Mouse (Mus musculus) CH12.LX (cell line): ENCODE measurements at regions not wholly inside any gene's neighbourhood (a gene's known extent, or its start where the extent isn't known, plus 50 kb on each side); places are given as distances from the start of the nearest gene placed in this dataset.

ENCODE experiments used
- CTCF ChIP-seq, 2 experiments: IDR thresholded peaks in 1 of 2; conservative IDR thresholded peaks in 1 of 2; 2 replicates each; pipeline ENCODE4 v1.5.1; 2011 to 2012; ENCODE audit warnings: low read depth in 2 of 2, low read length in 2 of 2, improper control_type of control experiment in 1 of 2, inconsistent platforms in 1 of 2, mild to moderate bottlenecking in 1 of 2, moderate library complexity in 1 of 2
- GABPA ChIP-seq: IDR thresholded peaks from 2 replicates; pipeline ENCODE4 v1.6.1; 2012; ENCODE audit warnings: low read depth, low read length, improper control_type of control experiment, inconsistent platforms; ENCODE audit not compliant: insufficient replicate concordance
- HCFC1 ChIP-seq: IDR thresholded peaks from 2 replicates; pipeline ENCODE4 v1.6.1; 2012; ENCODE audit warnings: low read depth, mild to moderate bottlenecking, inconsistent platforms, low read length, improper control_type of control experiment
- MAFK ChIP-seq: IDR thresholded peaks from 2 replicates; pipeline ENCODE4 v1.6.1; 2011; ENCODE audit warnings: low read length, improper control_type of control experiment; ENCODE audit not compliant: insufficient replicate concordance
- NRF1 ChIP-seq: IDR thresholded peaks from 2 replicates; pipeline ENCODE4 v1.6.1; 2014; ENCODE audit warnings: low read depth, mild to moderate bottlenecking, inconsistent platforms, low read length, improper control_type of control experiment, moderate library complexity
- USF1 ChIP-seq: IDR thresholded peaks from 2 replicates; pipeline ENCODE4 v1.6.1; 2014; ENCODE audit warnings: low read depth, mild to moderate bottlenecking, inconsistent platforms, low read length, improper control_type of control experiment
- USF2 ChIP-seq: conservative IDR thresholded peaks from 2 replicates; pipeline ENCODE4 v1.6.1; 2011; ENCODE audit warnings: low read depth, low read length, improper control_type of control experiment

DNA sequence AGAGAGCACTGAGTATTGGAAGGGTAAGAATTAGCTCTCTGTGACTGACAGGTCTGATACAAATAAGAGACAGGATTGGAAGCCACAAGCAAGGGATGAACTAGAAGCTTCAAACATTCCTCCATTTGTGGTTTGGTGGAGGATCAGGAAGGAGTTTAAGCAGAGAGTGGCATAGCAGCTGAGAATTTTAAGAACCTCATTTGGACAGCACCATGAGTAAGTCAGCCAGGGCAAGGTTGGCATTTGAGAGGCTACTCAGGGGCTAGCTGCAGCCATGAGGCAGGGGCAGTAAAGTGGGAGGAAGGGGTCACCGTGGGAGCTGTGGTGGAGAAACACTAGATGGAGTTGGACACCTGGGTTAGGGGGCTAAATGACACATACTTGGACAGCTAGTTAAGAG is 56.2 kb upstream of the Kif2a start:
- TF ChIP-seq GABPA (no peak), CTCF (conservative IDR thresholded peaks at IDR 0.05 in 1 of 2, IDR thresholded peaks at IDR 0.05 in 1 of 2; ENCODE audit: low read depth in 2 of 2, low read length in 2 of 2) (no peak), MAFK (no peak), USF1 (no peak), HCFC1 (no peak), USF2 (no peak), NRF1 (no peak)
